Mouse (Mus musculus) adrenal gland, adult 10 weeks (tissue): Measurements from ENCODE around the gene Lyrm4. TPM values are rescaled to one million over a fixed set of nuclear protein-coding genes. Genes with fewer than 3 reads are reported as not detected.

Source experiments
- polyA plus RNA-seq: library from polyadenylated mRNA; stranded (reverse); fragments of 350-450 nt; fragmentation: Illumina TruSeq; extraction: RNeasy Lipid Tissue Mini Kit (QIAGEN cat#74804); gene quantifications from one replicate; pipeline ENCODE4 v1.2.3, GENCODE M21; 2014; ENCODE audit warnings: low read depth, low replicate concordance

Gene Lyrm4
- polyA plus RNA-seq: 44.1 TPM

GRCm38 (mm10) chr13:36117143-36118014, at the start of gene Lyrm4, which contains the start of gene Fars2:
Gene Lyrm4 (minus strand): TSS chr13:36117526.
Gene Fars2 (plus strand): TSS chr13:36117412.

GRCm38 (mm10) chr13:35958539-35958938, 158.8 kb downstream of the Lyrm4 start, which contains the start of gene Ppp1r3g:
Gene Ppp1r3g (plus strand): TSS chr13:35958839.

Other genes with a start within 250 kb of the Lyrm4 start
- 11.7 TPM for gene Rpp40, start 211.2 kb downstream of the Lyrm4 start, polyA plus RNA-seq
- gene Ppp1r3g, start 158.7 kb downstream of the Lyrm4 start, polyA plus RNA-seq: not detected
- gene Fars2, start 114 bp downstream of the Lyrm4 start, polyA plus RNA-seq: 31.5 TPM